Mouse (Mus musculus) forebrain, embryonic 13.5 days (tissue): ENCODE measurements around the gene Ralgds. TPM values are rescaled to one million over a fixed set of nuclear protein-coding genes. Genes with fewer than 3 reads are reported as not detected.

Experiments
- ATAC-seq: fragments of 200-750 bp; cut with Nextera tagmentation; 2 replicates; pipeline ENCODE4 v1.8.0; 2017
- H3K27ac ChIP-seq: fragments of 300-500 bp; sonication (generic); 2 replicates; pipeline ENCODE4 v1.5.1; 2015; ENCODE audit warnings: inconsistent platforms, mild to moderate bottlenecking, moderate library complexity
- H3K27me3 ChIP-seq: fragments of 300-500 bp; sonication (generic); 2 replicates; pipeline ENCODE4 v1.6.1; 2015; ENCODE audit warnings: mild to moderate bottlenecking, inconsistent platforms
- H3K36me3 ChIP-seq: fragments of 300-500 bp; sonication (generic); 2 replicates; pipeline ENCODE4 v1.6.1; 2015; ENCODE audit warnings: mild to moderate bottlenecking, inconsistent platforms; ENCODE audit not compliant: poor library complexity, severe bottlenecking
- H3K4me1 ChIP-seq: fragments of 300-500 bp; sonication (generic); 2 replicates; pipeline ENCODE4 v1.6.1; 2015; ENCODE audit warnings: inconsistent platforms
- H3K4me2 ChIP-seq: fragments of 300-500 bp; sonication (generic); 2 replicates; pipeline ENCODE4 v1.6.1; 2015; ENCODE audit warnings: inconsistent platforms, mild to moderate bottlenecking, moderate library complexity
- H3K4me3 ChIP-seq: fragments of 300-500 bp; sonication (generic); 2 replicates; pipeline ENCODE4 v1.5.1; 2015; ENCODE audit warnings: mild to moderate bottlenecking, inconsistent platforms
- H3K9ac ChIP-seq: fragments of 300-500 bp; sonication (generic); 2 replicates; pipeline ENCODE4 v1.6.1; 2015; ENCODE audit warnings: mild to moderate bottlenecking, inconsistent platforms
- H3K9me3 ChIP-seq: fragments of 300-500 bp; sonication (generic); replicated peaks from 2 replicates; pipeline ENCODE4 v1.6.1; 2016; ENCODE audit warnings: inconsistent platforms
- WGBS: fragments of 180-500 bp; shearing (Covaris S2); methylation state at CpG from one replicate; pipeline ENCODE4 v1.1.7; 2015; 5-methylcytosine and 5-hydroxymethylcytosine counted together
- polyA plus RNA-seq: library from polyadenylated mRNA; unstranded; fragments of >200 nt; fragmentation: Nextera tagmentation; extraction: Ambion mirVana; gene quantifications from 2 replicates; pipeline ENCODE4 v1.2.1, GENCODE M21; 2015

The Ralgds gene
- polyA plus RNA-seq, 1 experiment from 2014 or later, result 53.6 TPM

DNA sequence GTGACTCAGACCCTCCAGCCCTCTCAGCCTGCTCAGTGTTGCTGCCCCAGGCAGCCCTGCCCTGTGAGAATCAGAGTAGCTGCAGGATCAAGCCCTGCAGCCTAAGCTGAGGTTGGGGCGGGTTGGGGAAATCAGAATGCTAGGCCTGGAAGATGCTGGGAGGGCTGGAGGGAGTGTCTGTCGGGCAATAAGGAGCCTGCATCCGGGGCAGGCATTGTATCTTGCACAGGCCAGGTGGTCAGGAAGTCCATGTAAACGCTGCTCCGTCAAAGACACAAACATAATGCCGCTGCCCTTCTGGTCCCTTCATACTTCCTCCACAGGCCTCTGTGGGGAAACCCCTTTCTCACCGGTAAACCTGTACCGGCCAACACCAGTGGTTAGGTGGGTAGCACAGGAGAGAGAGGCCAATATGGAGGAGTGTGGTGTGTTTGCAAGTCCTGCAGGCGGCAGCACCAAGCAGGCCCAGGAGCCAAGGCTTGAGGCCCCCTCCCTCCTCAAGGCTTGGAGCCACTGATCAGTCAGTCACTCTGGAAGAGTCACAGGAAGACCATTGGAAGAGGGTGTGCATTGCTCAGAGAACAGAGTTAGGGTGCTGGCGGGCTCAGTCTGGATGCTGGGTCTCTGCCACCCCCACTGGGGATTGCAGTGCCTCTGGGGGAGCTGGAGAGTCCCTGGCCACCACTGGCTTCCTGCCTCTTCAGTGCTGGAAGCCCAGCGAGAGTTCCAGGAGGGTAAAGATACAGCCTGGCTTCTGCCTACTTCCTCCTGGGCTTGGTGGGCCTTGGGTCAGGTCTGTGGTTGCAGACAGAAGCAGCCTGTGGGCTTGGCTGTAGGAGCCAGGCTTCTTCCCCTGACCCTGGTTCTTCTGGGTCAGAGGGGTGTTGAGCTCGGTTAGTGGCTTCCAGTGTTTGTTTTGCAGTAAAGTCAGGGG, 13.3 kb downstream of the Ralgds start:
- peaks cover 78% of the 10 kb centered on the region for H3K4me1 ChIP-seq
- 52% methylated on average over 12 of the region's 12 CpGs for WGBS
- H3K27me3 ChIP-seq, result no peaks in the 10 kb centered on the region
- H3K4me3 ChIP-seq, result no peak overlapping the region
- H3K9ac ChIP-seq, result peak overlapping the region; percentile 55
- H3K27ac ChIP-seq, result peak overlapping the region; percentile 83
- H3K4me2 ChIP-seq, result peak overlapping the region; percentile 33
- no peaks in the 10 kb centered on the region for H3K9me3 ChIP-seq
- no peak for ATAC-seq
- H3K36me3 ChIP-seq, result no peaks in the 10 kb centered on the region

DNA sequence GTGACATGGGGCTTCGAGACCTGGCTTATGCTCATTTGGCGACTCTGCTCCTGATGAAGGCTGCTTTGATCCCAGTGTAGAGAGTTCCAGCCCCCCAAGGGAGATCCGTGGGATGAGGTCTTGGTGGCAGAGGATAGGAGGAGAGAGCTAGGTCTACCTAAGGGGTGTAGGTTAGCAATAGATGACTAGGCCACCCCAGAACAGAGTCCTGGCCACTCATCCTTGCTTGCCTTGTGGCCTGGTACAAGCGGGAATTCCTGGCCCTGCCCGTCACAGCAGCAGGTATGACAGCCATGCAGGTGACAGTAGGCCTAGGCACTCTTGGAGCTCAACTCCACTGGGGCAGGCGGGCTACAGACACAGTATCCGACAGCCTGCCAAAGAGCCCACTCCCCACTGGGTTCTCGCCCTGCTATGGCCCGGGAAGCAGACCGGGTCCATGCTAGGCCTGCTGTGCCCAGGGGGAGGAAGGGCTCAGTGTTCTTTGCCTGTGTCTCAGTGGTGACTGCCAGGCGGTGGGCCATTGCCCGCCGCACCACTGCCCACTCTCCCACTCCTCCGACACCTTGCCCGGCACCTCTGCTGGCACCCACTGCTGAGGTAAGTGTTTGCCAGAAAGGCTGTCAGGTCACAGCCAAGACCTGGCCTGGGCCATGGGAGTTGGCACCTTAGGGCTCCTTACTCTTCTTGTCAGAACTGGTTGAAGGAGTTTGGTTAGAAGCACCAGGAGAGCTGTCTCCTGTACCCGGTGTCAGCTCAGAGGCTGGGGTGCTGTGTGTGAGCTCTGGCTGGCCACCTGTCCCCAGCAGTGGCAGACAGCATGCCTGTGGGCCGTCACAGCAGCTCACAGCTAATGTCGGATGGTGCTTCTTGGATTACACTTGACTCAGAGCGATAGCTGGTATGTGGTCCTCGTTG, 14.8 kb downstream of the Ralgds start:
- H3K36me3 ChIP-seq, result no peaks in the 10 kb centered on the region
- ATAC-seq, result no peak
- H3K27me3 ChIP-seq, result no peaks in the 10 kb centered on the region
- H3K9me3 ChIP-seq, result no peaks in the 10 kb centered on the region
- WGBS, result 85% methylated on average over 20 of the region's 20 CpGs
- peaks cover 83% of the 10 kb centered on the region for H3K4me1 ChIP-seq
- H3K9ac ChIP-seq, result no peak overlapping the region; the same call in 1 of the 2 replicates
- H3K27ac ChIP-seq, result no peak overlapping the region
- no peak overlapping the region for H3K4me2 ChIP-seq
- no peak overlapping the region for H3K4me3 ChIP-seq

DNA sequence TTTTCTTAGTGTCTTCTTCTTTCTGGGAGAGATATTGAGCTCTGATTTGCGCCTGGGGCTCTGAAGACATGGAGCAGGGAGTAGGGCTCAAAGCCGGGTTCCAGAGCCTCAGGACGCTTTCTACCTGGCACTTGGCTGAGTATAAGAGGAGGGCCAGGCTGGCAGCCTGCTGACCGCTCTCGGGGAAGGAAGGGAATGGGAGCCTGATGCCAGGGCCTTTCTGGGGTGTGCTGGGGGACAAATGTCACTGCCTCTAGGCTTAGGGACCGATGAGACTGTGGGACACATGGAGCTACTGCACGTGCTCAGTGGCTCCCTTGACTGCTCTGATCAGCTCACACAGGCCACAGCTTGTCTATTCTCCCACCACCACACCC, 15.4 kb downstream of the Ralgds start:
- Histone ChIP-seq H3K36me3 (no peaks in the 10 kb centered on the region), H3K4me1 (peaks cover 87% of the 10 kb centered on the region), H3K27me3 (no peaks in the 10 kb centered on the region), H3K27ac (no peak overlapping the region), H3K4me2 (no peak overlapping the region), H3K9me3 (no peaks in the 10 kb centered on the region), H3K4me3 (no peak overlapping the region), H3K9ac (no peak overlapping the region; the same call in 1 of the 2 replicates)
- WGBS, result 94% methylated on average over 7 of the region's 7 CpGs
- no peak for ATAC-seq

DNA sequence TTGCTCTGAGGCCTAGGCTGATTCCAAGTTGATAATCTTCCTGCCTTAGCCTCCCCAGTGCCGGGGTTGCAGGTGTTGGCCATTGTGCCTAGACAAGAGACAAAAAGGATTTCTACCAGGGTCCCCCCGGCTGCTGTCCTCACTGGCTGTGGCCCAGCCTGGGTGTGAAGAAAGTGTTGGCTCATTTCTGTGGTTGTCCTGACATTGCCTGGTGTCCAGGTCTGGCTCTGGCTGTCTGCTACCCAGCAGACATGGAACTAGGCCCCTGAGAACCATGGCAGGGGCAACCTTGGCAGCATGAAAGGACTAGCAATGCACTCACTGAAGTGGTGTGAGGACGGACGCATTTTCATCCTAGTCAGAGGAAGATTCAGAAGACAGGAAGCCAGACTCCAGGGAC, 16.9 kb downstream of the Ralgds start:
- no peak overlapping the region for H3K4me2 ChIP-seq
- peaks cover 87% of the 10 kb centered on the region for H3K4me1 ChIP-seq
- WGBS, result 75% methylated on average over 4 of the region's 4 CpGs
- no peak for ATAC-seq
- H3K27me3 ChIP-seq, result no peaks in the 10 kb centered on the region; the same call in 1 of the 2 replicates
- no peaks in the 10 kb centered on the region for H3K9me3 ChIP-seq
- peak overlapping the region; percentile 20 for H3K27ac ChIP-seq
- H3K36me3 ChIP-seq, result no peaks in the 10 kb centered on the region
- no peak overlapping the region for H3K4me3 ChIP-seq
- H3K9ac ChIP-seq, result no peak overlapping the region

DNA sequence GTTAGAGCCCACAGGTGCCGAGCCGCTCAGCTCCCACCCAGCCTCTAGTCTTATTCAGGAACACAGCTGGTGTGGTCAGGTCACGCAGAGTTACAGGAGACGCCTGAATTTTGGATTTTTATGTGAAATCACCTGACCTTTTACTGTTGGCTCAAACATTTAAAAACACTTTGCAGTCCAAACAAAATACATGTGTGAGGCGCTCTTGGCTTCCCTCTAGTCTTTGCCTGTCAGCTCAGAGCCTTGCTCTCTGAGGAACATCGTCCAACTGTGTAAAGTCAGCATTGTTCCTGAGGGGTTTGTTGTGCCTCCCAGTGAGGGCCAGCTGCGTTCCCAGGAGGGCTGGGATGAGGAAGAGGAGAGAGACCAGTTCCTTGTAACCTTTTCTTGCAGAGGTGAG, 17.4 kb downstream of the Ralgds start:
- ATAC-seq, result no peak
- H3K27me3 ChIP-seq, result no peaks in the 10 kb centered on the region; the same call in 1 of the 2 replicates
- H3K4me1 ChIP-seq, result peaks cover 87% of the 10 kb centered on the region
- no peak overlapping the region for H3K4me3 ChIP-seq
- H3K9ac ChIP-seq, result peak overlapping the region; percentile 26; the same call in 1 of the 2 replicates
- H3K27ac ChIP-seq, result no peak overlapping the region; the same call in 1 of the 2 replicates
- H3K4me2 ChIP-seq, result no peak overlapping the region
- no peaks in the 10 kb centered on the region for H3K9me3 ChIP-seq
- 61% methylated on average over 7 of the region's 7 CpGs for whole genome bisulfite sequencing
- H3K36me3 ChIP-seq, result no peaks in the 10 kb centered on the region

DNA sequence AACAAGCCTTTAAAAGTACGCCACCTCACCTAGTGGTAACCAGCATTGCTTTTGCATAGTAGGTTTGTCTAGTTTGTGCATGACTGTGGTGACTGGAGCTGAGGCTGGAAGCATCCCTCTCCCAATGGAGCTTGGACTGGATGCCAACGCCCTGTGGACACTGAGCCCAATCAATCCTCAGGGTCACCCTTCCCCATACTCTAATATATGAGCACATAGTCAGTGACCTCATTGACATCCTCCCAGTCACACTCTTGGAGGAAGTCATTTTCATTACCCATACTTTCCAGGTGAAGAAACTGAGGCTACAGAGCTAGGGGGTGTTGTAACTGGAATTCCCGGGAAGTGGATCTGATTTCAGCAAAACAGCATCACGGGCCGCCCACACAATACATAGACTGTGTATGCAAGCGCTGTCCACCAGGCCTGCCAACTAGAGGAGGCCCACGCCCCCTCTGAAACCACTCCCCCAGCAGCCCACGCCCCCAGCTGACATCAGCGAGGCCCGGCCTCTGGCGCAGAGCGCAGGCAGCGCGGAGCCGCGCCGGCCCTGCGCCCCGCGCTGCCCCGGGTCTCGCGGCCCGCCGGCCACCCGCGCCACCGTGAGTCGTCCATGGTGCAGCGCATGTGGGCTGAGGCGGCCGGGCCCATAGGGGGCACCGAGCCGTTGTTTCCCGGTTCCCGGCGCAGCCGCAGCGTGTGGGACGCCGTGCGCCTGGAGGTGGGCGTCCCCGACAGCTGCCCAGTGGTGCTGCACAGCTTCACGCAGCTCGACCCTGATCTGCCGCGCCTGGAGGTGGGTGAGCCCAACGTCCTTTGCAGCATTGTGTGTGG, 20.2 kb downstream of the Ralgds start:
- Histone ChIP-seq H3K27ac (peak overlapping the region; percentile 76), H3K4me1 (peaks cover 92% of the 10 kb centered on the region), H3K36me3 (no peaks in the 10 kb centered on the region), H3K4me2 (peak overlapping the region; percentile 88), H3K9me3 (no peaks in the 10 kb centered on the region), H3K27me3 (no peaks in the 10 kb centered on the region; the same call in 1 of the 2 replicates), H3K9ac (peak overlapping the region; percentile 77), H3K4me3 (peak overlapping the region; percentile 56)
- WGBS, result 4% methylated on average over 49 of the region's 49 CpGs
- peak; percentile 92 for ATAC-seq

DNA sequence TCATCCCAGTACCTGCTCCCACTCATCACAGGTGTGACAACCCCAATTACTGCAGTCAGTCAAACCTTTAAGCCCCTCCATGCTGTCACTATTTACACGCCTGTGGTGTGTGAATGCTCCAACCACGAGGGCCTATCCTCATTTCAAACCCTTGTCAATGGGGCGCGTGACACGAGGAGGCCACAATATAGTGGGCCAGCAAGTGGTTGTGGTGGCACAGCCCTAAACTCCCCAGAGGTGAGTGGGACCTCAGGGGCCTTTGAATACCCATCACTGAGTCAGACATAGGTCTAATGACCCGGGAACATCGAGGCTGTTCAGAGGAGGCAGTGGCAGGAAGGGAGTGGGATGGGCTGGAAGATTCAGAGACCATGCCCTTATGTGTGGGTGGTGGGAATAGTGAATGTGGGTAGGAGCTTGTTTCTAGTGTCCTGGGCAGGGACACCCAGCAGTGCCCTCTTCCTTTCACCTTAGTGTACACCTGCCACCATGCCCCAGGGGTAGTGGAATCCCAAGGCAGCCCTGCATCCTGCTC, 21.0 kb downstream of the Ralgds start:
- Histone ChIP-seq H3K36me3 (no peaks in the 10 kb centered on the region), H3K4me2 (peak overlapping the region; percentile 88), H3K9ac (peak overlapping the region; percentile 77), H3K4me3 (peak overlapping the region; percentile 56), H3K27me3 (no peaks in the 10 kb centered on the region; the same call in 1 of the 2 replicates), H3K4me1 (peaks cover 95% of the 10 kb centered on the region), H3K27ac (peak overlapping the region; percentile 76), H3K9me3 (no peaks in the 10 kb centered on the region)
- no peak for ATAC-seq
- 65% methylated on average over 7 of the region's 7 CpGs for WGBS

DNA sequence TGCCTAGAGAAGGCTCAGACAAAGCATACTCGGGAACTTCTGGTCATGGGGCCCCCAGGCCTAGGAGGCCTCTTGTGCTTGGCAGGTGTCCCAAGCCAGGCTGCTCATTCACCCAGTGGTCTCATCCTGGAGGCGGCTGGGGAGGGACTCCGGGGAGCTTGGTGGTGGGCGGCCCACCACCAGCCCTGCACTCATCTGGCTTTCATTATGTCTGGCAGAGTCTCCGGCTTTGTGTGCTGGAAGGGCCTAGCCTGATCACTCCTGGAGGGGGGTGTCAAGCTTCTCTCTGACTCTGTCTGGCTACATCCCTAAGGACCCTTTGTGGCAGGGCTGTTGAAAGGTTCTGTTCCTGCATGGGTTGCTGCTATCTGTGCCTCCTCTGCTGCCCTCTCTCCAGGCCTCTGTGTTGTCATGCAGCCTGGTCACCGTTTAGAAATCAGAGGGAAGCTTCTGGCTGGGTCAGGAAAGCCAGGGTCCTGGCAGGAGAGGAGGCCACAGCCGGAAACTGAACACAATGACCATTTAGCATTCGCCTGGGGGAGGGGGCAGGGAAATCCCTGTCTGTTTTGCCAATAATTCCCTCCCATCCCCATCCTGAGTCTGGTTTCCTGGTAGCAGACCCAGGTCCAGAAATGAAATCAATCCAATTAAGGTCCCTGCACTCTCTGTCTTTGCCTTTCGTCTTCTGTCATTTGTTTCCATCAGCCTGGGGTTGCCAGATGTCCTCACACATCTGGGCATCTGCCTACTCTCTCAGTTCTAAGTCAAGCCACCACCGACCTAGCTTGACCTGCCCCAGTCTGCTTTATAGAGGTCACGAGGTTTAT, 21.7 kb downstream of the Ralgds start:
- Histone ChIP-seq H3K9me3 (no peaks in the 10 kb centered on the region), H3K36me3 (no peaks in the 10 kb centered on the region), H3K9ac (peak overlapping the region; percentile 77), H3K27me3 (no peaks in the 10 kb centered on the region; the same call in 1 of the 2 replicates), H3K4me2 (peak overlapping the region; percentile 88), H3K4me3 (peak overlapping the region; percentile 56), H3K27ac (peak overlapping the region; percentile 76), H3K4me1 (peaks cover 97% of the 10 kb centered on the region)
- 0 out of 2 replicates have a peak, but pooled peaks have one; percentile 11 for ATAC-seq
- WGBS, result 32% methylated on average over 11 of the region's 11 CpGs

DNA sequence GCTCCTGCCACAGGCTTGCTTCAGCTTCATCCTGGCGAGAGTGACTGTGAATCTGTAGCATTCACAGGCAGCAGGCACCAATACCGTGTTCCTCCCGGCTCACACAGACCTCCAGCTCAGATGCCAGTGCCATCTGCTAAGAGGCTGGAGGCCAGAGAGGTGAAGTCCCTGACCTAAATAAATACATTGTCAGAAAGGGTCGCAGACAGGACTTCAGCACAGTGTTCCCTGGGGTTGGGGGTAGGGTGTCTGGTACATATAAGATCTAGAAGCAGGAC, 22.3 kb downstream of the Ralgds start:
- no peaks in the 10 kb centered on the region for H3K36me3 ChIP-seq
- no peaks in the 10 kb centered on the region; the same call in 1 of the 2 replicates for H3K27me3 ChIP-seq
- no peak for ATAC-seq
- H3K4me1 ChIP-seq, result peaks cover 97% of the 10 kb centered on the region
- peak overlapping the region; percentile 76 for H3K27ac ChIP-seq
- H3K9me3 ChIP-seq, result no peaks in the 10 kb centered on the region
- WGBS, result 51% methylated on average over 4 of the region's 4 CpGs
- peak overlapping the region; percentile 88 for H3K4me2 ChIP-seq
- peak overlapping the region; percentile 9; the same call in 1 of the 2 replicates for H3K4me3 ChIP-seq
- H3K9ac ChIP-seq, result peak overlapping the region; percentile 77

DNA sequence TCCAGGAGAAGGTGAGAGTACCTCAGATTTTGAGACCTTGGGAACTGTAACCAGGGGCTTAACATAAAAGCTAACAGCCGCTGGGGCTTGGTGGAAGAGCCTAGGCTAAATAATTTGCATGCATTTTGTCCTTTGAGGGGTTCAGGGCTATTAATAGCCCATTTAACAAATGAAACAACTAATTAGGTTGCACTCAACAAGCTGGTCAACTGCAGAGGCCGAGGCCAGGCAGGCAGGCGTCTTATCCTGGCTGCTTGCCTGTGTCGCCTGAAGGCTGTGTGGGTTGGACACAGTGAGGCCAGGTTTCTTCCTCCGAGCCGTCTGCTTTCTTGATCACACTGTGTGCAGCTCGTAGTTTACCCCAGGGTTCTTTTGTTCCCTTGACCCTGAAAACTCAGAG, 22.7 kb downstream of the Ralgds start:
- no peaks in the 10 kb centered on the region; the same call in 1 of the 2 replicates for H3K27me3 ChIP-seq
- H3K9ac ChIP-seq, result peak overlapping the region; percentile 77
- WGBS, result 12% methylated on average over 7 of the region's 7 CpGs
- H3K4me2 ChIP-seq, result peak overlapping the region; percentile 88
- no peaks in the 10 kb centered on the region for H3K9me3 ChIP-seq
- ATAC-seq, result no peak
- H3K4me1 ChIP-seq, result peaks cover 97% of the 10 kb centered on the region
- no peaks in the 10 kb centered on the region for H3K36me3 ChIP-seq
- 0 out of 2 replicates have a peak overlapping the region, but pooled peaks have one; percentile 2 for H3K4me3 ChIP-seq
- H3K27ac ChIP-seq, result peak overlapping the region; percentile 76
